In the genomic region with DNA sequence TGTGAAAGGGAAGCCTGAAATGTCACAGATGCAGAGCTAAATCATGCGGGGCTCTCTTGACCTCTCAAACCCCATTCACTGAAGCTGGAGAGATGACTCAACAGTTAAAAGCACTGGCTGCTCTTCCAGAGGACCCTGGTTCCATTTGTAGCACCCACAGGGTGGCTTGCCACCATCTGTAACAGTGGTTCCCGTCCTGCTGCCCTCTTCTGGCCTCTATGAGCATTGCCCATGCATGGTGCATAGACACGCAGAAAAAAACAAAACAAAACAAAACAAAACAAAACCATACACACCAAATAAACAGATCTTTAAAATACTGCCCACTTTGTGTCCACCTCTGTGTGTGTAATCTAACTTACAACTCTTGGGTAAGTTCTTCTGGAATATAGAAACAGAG, we compare ENCODE assay signal across 17 mouse cellular contexts.
DNase-seq lines count a peak whose midpoint lies in the region; ATAC-seq and TF ChIP-seq lines count a peak whose summit lies in the region.
"Had no signal": no experiment of that assay in that cellular context is flagged by ENCODE, and none has a peak within 500 bp of the region (broad histone marks: within the 10 kb centered on the region; RNA-seq: fewer than 3 reads in every experiment).

No protein-coding gene starts in this region.

- TF ChIP-seq CTCF in kidney, adult 2 months (conservative IDR thresholded peaks at IDR 0.05; ENCODE audit: insufficient read depth, insufficient read length, low read depth, low read length): peak; percentile 42
- peak; percentile 40 for TF ChIP-seq CTCF in lung, postnatal 0 days (IDR thresholded peaks at IDR 0.05)

- H3K27me3 ChIP-seq in kidney, adult 2 months (replicated peaks; ENCODE audit: control insufficient read depth, insufficient read depth, low read length): no peaks in the 10 kb centered on the region
- no peaks in the 10 kb centered on the region for H3K27me3 ChIP-seq in lung, postnatal 0 days (replicated peaks; ENCODE audit: insufficient read depth, low read length)
- H3K27me3 ChIP-seq: hindbrain, embryonic 12.5 days; limb, embryonic 12.5 days; stomach, embryonic 15.5 days had no signal

- no peak overlapping the region for H3K4me3 ChIP-seq in kidney, adult 2 months (ENCODE audit: insufficient read depth, low read depth, low read length)
- no peak overlapping the region for H3K4me3 ChIP-seq in lung, postnatal 0 days (ENCODE audit: low read depth, low read length)
- H3K4me3 ChIP-seq: forebrain, embryonic 10.5 days; hindbrain, embryonic 12.5 days; limb, embryonic 12.5 days; midbrain, embryonic 10.5 days; stomach, embryonic 15.5 days had no signal

- WGBS in kidney, adult 2 months: 88% methylated on average over 3 of the region's 3 CpGs
- WGBS in lung, postnatal 0 days: 90% methylated on average over 3 of the region's 3 CpGs

- ATAC-seq in lung, postnatal 0 days: no peak
- ATAC-seq in megakaryocyte progenitor cell, adult 5-6 weeks (replicated peaks; ENCODE audit: poor library complexity): 0 out of 2 replicates have a peak, but pooled peaks have one; percentile 42

- no peaks in the 10 kb centered on the region for H3K4me1 ChIP-seq in kidney, adult 2 months (ENCODE audit: control insufficient read depth, insufficient read depth, low read length)
- H3K4me1 ChIP-seq in lung, postnatal 0 days (ENCODE audit: insufficient read depth, low read depth, low read length): no peaks in the 10 kb centered on the region
- H3K4me1 ChIP-seq: forebrain, embryonic 10.5 days; hindbrain, embryonic 12.5 days; midbrain, embryonic 10.5 days; stomach, embryonic 15.5 days had no signal

- H3K4me2 ChIP-seq in lung, postnatal 0 days (replicated peaks; ENCODE audit: low read depth, low read length): no peak overlapping the region
- H3K4me2 ChIP-seq: hindbrain, embryonic 12.5 days; limb, embryonic 12.5 days; stomach, embryonic 15.5 days had no signal

- H3K36me3 ChIP-seq in kidney, adult 2 months (ENCODE audit: control insufficient read depth, insufficient read depth, low read length): no peaks in the 10 kb centered on the region
- no peaks in the 10 kb centered on the region for H3K36me3 ChIP-seq in lung, postnatal 0 days (ENCODE audit: insufficient read depth, low read length)
- H3K36me3 ChIP-seq: forebrain, embryonic 10.5 days; midbrain, embryonic 10.5 days; stomach, embryonic 15.5 days had no signal

- DNase-seq in kidney, adult 2 months: no peak
- DNase-seq in kidney, postnatal 10 days: no peak
- DNase-seq in lung, postnatal 0 days (ENCODE audit: low spot score): no peak
- no peak for DNase-seq in lung, postnatal 4 days
- peak; percentile 48 for DNase-seq in R1 (ENCODE audit: low read depth, low spot score)
- DNase-seq in layer of hippocampus, postnatal 36 days: no peak
- DNase-seq in adrenal gland, postnatal 36 days: no peak
- DNase-seq: cerebellum, adult 18-20 months; kidney, adult 18-20 months; kidney, postnatal 4 days; thymus, postnatal 36 days had no signal

- no peak overlapping the region for H3K9ac ChIP-seq in lung, postnatal 0 days (replicated peaks; ENCODE audit: low read depth)
- H3K9ac ChIP-seq: hindbrain, embryonic 12.5 days; limb, embryonic 12.5 days; stomach, embryonic 15.5 days had no signal

- H3K9me3 ChIP-seq in lung, postnatal 0 days (ENCODE audit: low read length): no peaks in the 10 kb centered on the region
- H3K9me3 ChIP-seq: forebrain, embryonic 10.5 days; limb, embryonic 12.5 days; midbrain, embryonic 10.5 days; stomach, embryonic 15.5 days had no signal

- TF ChIP-seq EP300 in lung, postnatal 0 days (IDR thresholded peaks at IDR 0.05): no peak

- TF ChIP-seq POLR2A in kidney, adult 2 months (IDR thresholded peaks at IDR 0.05; ENCODE audit: low read depth, low read length): no peak

- H3K27ac ChIP-seq in kidney, adult 2 months (ENCODE audit: insufficient read depth, low read depth, low read length): no peak overlapping the region
- no peak overlapping the region for H3K27ac ChIP-seq in lung, postnatal 0 days (ENCODE audit: low read length)
- H3K27ac ChIP-seq: forebrain, embryonic 10.5 days; hindbrain, embryonic 12.5 days; limb, embryonic 12.5 days; midbrain, embryonic 10.5 days; stomach, embryonic 15.5 days had no signal
